Mouse (Mus musculus): ENCODE results near the gene Cemip2. TPM values are rescaled to one million over a fixed set of nuclear protein-coding genes. Genes with fewer than 3 reads are reported as not detected.

The Cemip2 gene
- polyA plus RNA-seq, 1 experiment from 2014 or later: 108 TPM

- H3K4me1 ChIP-seq (ENCODE audit: control insufficient read depth, insufficient read depth, low read length): no peaks in the 10 kb centered on the region
- no peak for DNase-seq (ENCODE audit: low spot score)
- H3K4me2 ChIP-seq (ENCODE audit: low read depth): no peak overlapping the region
- H3K27me3 ChIP-seq (ENCODE audit: control insufficient read depth, insufficient read depth, low read length): no peaks in the 10 kb centered on the region
- H3K4me3 ChIP-seq (ENCODE audit: low read depth, low read length): no peak overlapping the region
- no peaks in the 10 kb centered on the region for H3K9me3 ChIP-seq (ENCODE audit: control insufficient read depth, low read length)
- WGBS: 88% methylated on average over 12 of the region's 12 CpGs
- no peak overlapping the region for H3K27ac ChIP-seq (ENCODE audit: low read depth, low read length)
- H3K9ac ChIP-seq (ENCODE audit: low read length): no peak overlapping the region
- H3K36me3 ChIP-seq (ENCODE audit: control insufficient read depth, insufficient read depth, low read length): no peaks in the 10 kb centered on the region
- ATAC-seq (ENCODE audit: insufficient read depth, low FRiP score, low TSS enrichment): no peak
Observed at GRCm38 (mm10) chr19:21742138-21742537, 36.0 kb upstream of the Cemip2 start.

GRCm38 (mm10) chr19:21745586-21745985, 32.6 kb upstream of the Cemip2 start:
- no peak overlapping the region for H3K4me3 ChIP-seq (ENCODE audit: low read depth, low read length)
- 89% methylated on average over 2 of the region's 2 CpGs for WGBS
- H3K27me3 ChIP-seq (ENCODE audit: control insufficient read depth, insufficient read depth, low read length): no peaks in the 10 kb centered on the region
- no peaks in the 10 kb centered on the region for H3K9me3 ChIP-seq (ENCODE audit: control insufficient read depth, low read length)
- no peak overlapping the region for H3K4me2 ChIP-seq (ENCODE audit: low read depth)
- ATAC-seq (ENCODE audit: insufficient read depth, low FRiP score, low TSS enrichment) (no peak), DNase-seq (ENCODE audit: low spot score) (no peak)
- no peaks in the 10 kb centered on the region for H3K4me1 ChIP-seq (ENCODE audit: control insufficient read depth, insufficient read depth, low read length)
- H3K9ac ChIP-seq (ENCODE audit: low read length): no peak overlapping the region
- H3K36me3 ChIP-seq (ENCODE audit: control insufficient read depth, insufficient read depth, low read length): no peaks in the 10 kb centered on the region
- no peak overlapping the region for H3K27ac ChIP-seq (ENCODE audit: low read depth, low read length)

- Histone ChIP-seq H3K27ac (ENCODE audit: low read depth, low read length) (no peak overlapping the region), H3K4me1 (ENCODE audit: control insufficient read depth, insufficient read depth, low read length) (no peaks in the 10 kb centered on the region), H3K36me3 (ENCODE audit: control insufficient read depth, insufficient read depth, low read length) (no peaks in the 10 kb centered on the region), H3K27me3 (ENCODE audit: control insufficient read depth, insufficient read depth, low read length) (no peaks in the 10 kb centered on the region), H3K9ac (ENCODE audit: low read length) (no peak overlapping the region), H3K9me3 (ENCODE audit: control insufficient read depth, low read length) (no peaks in the 10 kb centered on the region), H3K4me2 (ENCODE audit: low read depth) (no peak overlapping the region), H3K4me3 (ENCODE audit: low read depth, low read length) (no peak overlapping the region)
- 26% methylated on average over 4 of the region's 4 CpGs for WGBS
- DNase-seq (ENCODE audit: low spot score) (peak; percentile 60), ATAC-seq (ENCODE audit: insufficient read depth, low FRiP score, low TSS enrichment) (no peak; the same call in 1 of the 2 replicates)
Observed at GRCm38 (mm10) chr19:21747356-21747755, 30.8 kb upstream of the Cemip2 start.

- Histone ChIP-seq H3K27me3 (ENCODE audit: control insufficient read depth, insufficient read depth, low read length) (no peaks in the 10 kb centered on the region), H3K9me3 (ENCODE audit: control insufficient read depth, low read length) (no peaks in the 10 kb centered on the region), H3K4me2 (ENCODE audit: low read depth) (no peak overlapping the region), H3K9ac (ENCODE audit: low read length) (no peak overlapping the region), H3K36me3 (ENCODE audit: control insufficient read depth, insufficient read depth, low read length) (no peaks in the 10 kb centered on the region), H3K4me3 (ENCODE audit: low read depth, low read length) (no peak overlapping the region), H3K4me1 (ENCODE audit: control insufficient read depth, insufficient read depth, low read length) (no peaks in the 10 kb centered on the region), H3K27ac (ENCODE audit: low read depth, low read length) (no peak overlapping the region)
- 59% methylated on average over 1 of the region's 2 CpGs for WGBS
- ATAC-seq (ENCODE audit: insufficient read depth, low FRiP score, low TSS enrichment) (no peak), DNase-seq (ENCODE audit: low spot score) (no peak)
Observed at GRCm38 (mm10) chr19:21750154-21750553, 28.0 kb upstream of the Cemip2 start.

GRCm38 (mm10) chr19:21761676-21762075, 16.5 kb upstream of the Cemip2 start:
- Histone ChIP-seq H3K4me3 (ENCODE audit: low read depth, low read length) (no peak overlapping the region), H3K9ac (ENCODE audit: low read length) (no peak overlapping the region), H3K36me3 (ENCODE audit: control insufficient read depth, insufficient read depth, low read length) (no peaks in the 10 kb centered on the region)

GRCm38 (mm10) chr19:21764013-21764412, 14.1 kb upstream of the Cemip2 start:
- no peaks in the 10 kb centered on the region for H3K36me3 ChIP-seq (ENCODE audit: control insufficient read depth, insufficient read depth, low read length)
- no peak overlapping the region for H3K4me3 ChIP-seq (ENCODE audit: low read depth, low read length)
- H3K9ac ChIP-seq (ENCODE audit: low read length): no peak overlapping the region
- no peak overlapping the region for H3K27ac ChIP-seq (ENCODE audit: low read depth, low read length)
- H3K4me1 ChIP-seq (ENCODE audit: control insufficient read depth, insufficient read depth, low read length): no peaks in the 10 kb centered on the region
- WGBS: 78% methylated on average over 2 of the region's 2 CpGs
- no peaks in the 10 kb centered on the region for H3K9me3 ChIP-seq (ENCODE audit: control insufficient read depth, low read length)
- no peak overlapping the region for H3K4me2 ChIP-seq (ENCODE audit: low read depth)
- ATAC-seq (ENCODE audit: insufficient read depth, low FRiP score, low TSS enrichment) (no peak), DNase-seq (ENCODE audit: low spot score) (no peak)
- no peaks in the 10 kb centered on the region for H3K27me3 ChIP-seq (ENCODE audit: control insufficient read depth, insufficient read depth, low read length)

More at GRCm38 (mm10) chr19:21761676-21762075, 16.5 kb upstream of the Cemip2 start:
- Histone ChIP-seq H3K27me3 (ENCODE audit: control insufficient read depth, insufficient read depth, low read length) (no peaks in the 10 kb centered on the region), H3K9me3 (ENCODE audit: control insufficient read depth, low read length) (no peaks in the 10 kb centered on the region), H3K27ac (ENCODE audit: low read depth, low read length) (no peak overlapping the region), H3K4me1 (ENCODE audit: control insufficient read depth, insufficient read depth, low read length) (no peaks in the 10 kb centered on the region), H3K4me2 (ENCODE audit: low read depth) (no peak overlapping the region)
- ATAC-seq (ENCODE audit: insufficient read depth, low FRiP score, low TSS enrichment) (no peak), DNase-seq (ENCODE audit: low spot score) (no peak)

GRCm38 (mm10) chr19:21764738-21765137, 13.4 kb upstream of the Cemip2 start:
- Histone ChIP-seq H3K36me3 (ENCODE audit: control insufficient read depth, insufficient read depth, low read length) (no peaks in the 10 kb centered on the region), H3K9ac (ENCODE audit: low read length) (no peak overlapping the region), H3K27me3 (ENCODE audit: control insufficient read depth, insufficient read depth, low read length) (no peaks in the 10 kb centered on the region), H3K27ac (ENCODE audit: low read depth, low read length) (no peak overlapping the region), H3K4me1 (ENCODE audit: control insufficient read depth, insufficient read depth, low read length) (no peaks in the 10 kb centered on the region), H3K4me3 (ENCODE audit: low read depth, low read length) (no peak overlapping the region), H3K9me3 (ENCODE audit: control insufficient read depth, low read length) (no peaks in the 10 kb centered on the region), H3K4me2 (ENCODE audit: low read depth) (no peak overlapping the region)
- 85% methylated on average over 3 of the region's 3 CpGs for WGBS
- ATAC-seq (ENCODE audit: insufficient read depth, low FRiP score, low TSS enrichment): no peak
- no peak for DNase-seq (ENCODE audit: low spot score)

- H3K27ac ChIP-seq (ENCODE audit: low read depth, low read length): no peak overlapping the region
- H3K27me3 ChIP-seq (ENCODE audit: control insufficient read depth, insufficient read depth, low read length): no peaks in the 10 kb centered on the region
- H3K4me2 ChIP-seq (ENCODE audit: low read depth): no peak overlapping the region
- no peak overlapping the region for H3K4me3 ChIP-seq (ENCODE audit: low read depth, low read length)
- H3K4me1 ChIP-seq (ENCODE audit: control insufficient read depth, insufficient read depth, low read length): no peaks in the 10 kb centered on the region
- DNase-seq (ENCODE audit: low spot score): no peak
- 86% methylated on average over 8 of the region's 9 CpGs for WGBS
- H3K36me3 ChIP-seq (ENCODE audit: control insufficient read depth, insufficient read depth, low read length): no peaks in the 10 kb centered on the region
- no peak for ATAC-seq (ENCODE audit: insufficient read depth, low FRiP score, low TSS enrichment)
- H3K9ac ChIP-seq (ENCODE audit: low read length): no peak overlapping the region
- H3K9me3 ChIP-seq (ENCODE audit: control insufficient read depth, low read length): no peaks in the 10 kb centered on the region
Observed at GRCm38 (mm10) chr19:21767500-21768045, 10.6 kb upstream of the Cemip2 start.

GRCm38 (mm10) chr19:21769796-21770195, 8.3 kb upstream of the Cemip2 start:
- H3K4me2 ChIP-seq (ENCODE audit: low read depth): no peak overlapping the region
- no peak for DNase-seq (ENCODE audit: low spot score)
- H3K36me3 ChIP-seq (ENCODE audit: control insufficient read depth, insufficient read depth, low read length): no peaks in the 10 kb centered on the region
- H3K4me1 ChIP-seq (ENCODE audit: control insufficient read depth, insufficient read depth, low read length): no peaks in the 10 kb centered on the region
- H3K9ac ChIP-seq (ENCODE audit: low read length): no peak overlapping the region
- no peaks in the 10 kb centered on the region for H3K27me3 ChIP-seq (ENCODE audit: control insufficient read depth, insufficient read depth, low read length)
- 86% methylated on average over 3 of the region's 3 CpGs for WGBS
- H3K9me3 ChIP-seq (ENCODE audit: control insufficient read depth, low read length): no peaks in the 10 kb centered on the region
- no peak overlapping the region for H3K27ac ChIP-seq (ENCODE audit: low read depth, low read length)
- ATAC-seq (ENCODE audit: insufficient read depth, low FRiP score, low TSS enrichment): no peak
- no peak overlapping the region for H3K4me3 ChIP-seq (ENCODE audit: low read depth, low read length)

All from neural tube, embryonic 11.5 days (tissue).